In genomic region chr7:113059967-113060284, GRCm38 (mm10) we compare ENCODE assay signal across 12 mouse cellular contexts.
A peak's percentile ranks its signal among the peaks of the same experiment; 100 is the strongest.
DNase-seq lines count a peak whose midpoint lies in the region; ATAC-seq and TF ChIP-seq lines count a peak whose summit lies in the region.
"Had no signal": no experiment of that assay in that cellular context is flagged by ENCODE, and none has a peak within 500 bp of the region (broad histone marks: within the 10 kb centered on the region; RNA-seq: fewer than 3 reads in every experiment).

No protein-coding gene starts in this region.

- H3K27me3 ChIP-seq in embryonic facial prominence, embryonic 12.5 days, result no peaks in the 10 kb centered on the region
- H3K27me3 ChIP-seq in embryonic facial prominence, embryonic 10.5 days (replicated peaks; ENCODE audit: low read depth, poor library complexity, severe bottlenecking), result peaks cover 10% of the 10 kb centered on the region; the same call in 1 of the 2 replicates
- no peaks in the 10 kb centered on the region for H3K27me3 ChIP-seq in lung, embryonic 14.5 days (ENCODE audit: insufficient read depth, low read length)
- H3K27me3 ChIP-seq in lung, postnatal 0 days (replicated peaks; ENCODE audit: insufficient read depth, low read length), result no peaks in the 10 kb centered on the region
- no peaks in the 10 kb centered on the region; the same call in 1 of the 2 replicates for H3K27me3 ChIP-seq in heart, embryonic 16.5 days (ENCODE audit: control insufficient read depth, insufficient read depth, low read length)
- no peaks in the 10 kb centered on the region for H3K27me3 ChIP-seq in stomach, embryonic 16.5 days (ENCODE audit: control insufficient read depth, insufficient read depth, low read length)

- no peak for DNase-seq in embryonic facial prominence, embryonic 10.5 days (ENCODE audit: low spot score)
- no peak for DNase-seq in lung, embryonic 14.5 days
- no peak for DNase-seq in lung, postnatal 0 days (ENCODE audit: low spot score)
- no peak for DNase-seq in left cerebral cortex, postnatal 4 days
- DNase-seq in liver, result no peak
- DNase-seq: cerebellum, adult 11-12 months; thymus, postnatal 14 days had no signal

- WGBS in embryonic facial prominence, embryonic 12.5 days, result 69% methylated on average over 5 of the region's 5 CpGs
- WGBS in embryonic facial prominence, embryonic 10.5 days, result 70% methylated on average over 5 of the region's 5 CpGs
- WGBS in lung, embryonic 14.5 days, result 29% methylated on average over 5 of the region's 5 CpGs
- WGBS in lung, postnatal 0 days, result 30% methylated on average over 5 of the region's 5 CpGs
- WGBS in heart, embryonic 16.5 days, result 49% methylated on average over 5 of the region's 5 CpGs
- 29% methylated on average over 5 of the region's 5 CpGs for WGBS in stomach, embryonic 16.5 days

- H3K9me3 ChIP-seq in embryonic facial prominence, embryonic 12.5 days, result no peaks in the 10 kb centered on the region
- H3K9me3 ChIP-seq in embryonic facial prominence, embryonic 10.5 days, result no peaks in the 10 kb centered on the region
- no peaks in the 10 kb centered on the region for H3K9me3 ChIP-seq in lung, embryonic 14.5 days (ENCODE audit: low read depth, low read length)
- no peaks in the 10 kb centered on the region for H3K9me3 ChIP-seq in lung, postnatal 0 days (ENCODE audit: low read length)
- H3K9me3 ChIP-seq in heart, embryonic 16.5 days (replicated peaks; ENCODE audit: control insufficient read depth, low read length), result no peaks in the 10 kb centered on the region
- no peaks in the 10 kb centered on the region for H3K9me3 ChIP-seq in stomach, embryonic 16.5 days (replicated peaks; ENCODE audit: control insufficient read depth, low read length)
- H3K9me3 ChIP-seq: midbrain, embryonic 10.5 days had no signal

- no peak for ATAC-seq in embryonic facial prominence, embryonic 12.5 days (ENCODE audit: insufficient number of reproducible peaks, insufficient read depth, low FRiP score, low TSS enrichment)
- ATAC-seq in lung, embryonic 14.5 days (ENCODE audit: insufficient read depth), result no peak
- ATAC-seq in lung, postnatal 0 days, result no peak
- peak; percentile 62; the same call in 1 of the 2 replicates for ATAC-seq in heart, embryonic 16.5 days (replicated peaks; ENCODE audit: extremely low read depth, insufficient read depth, low FRiP score)
- no peak for ATAC-seq in stomach, embryonic 16.5 days (ENCODE audit: insufficient read depth, low FRiP score)

- peaks cover 12% of the 10 kb centered on the region for H3K4me1 ChIP-seq in embryonic facial prominence, embryonic 12.5 days
- H3K4me1 ChIP-seq in embryonic facial prominence, embryonic 10.5 days, result peaks cover 17% of the 10 kb centered on the region
- peaks cover 18% of the 10 kb centered on the region for H3K4me1 ChIP-seq in lung, embryonic 14.5 days (ENCODE audit: insufficient read depth)
- H3K4me1 ChIP-seq in lung, postnatal 0 days (ENCODE audit: insufficient read depth, low read depth, low read length), result peaks cover 13% of the 10 kb centered on the region
- H3K4me1 ChIP-seq in heart, embryonic 16.5 days (ENCODE audit: control insufficient read depth, insufficient read depth, low read length), result peaks cover 25% of the 10 kb centered on the region
- peaks cover 14% of the 10 kb centered on the region for H3K4me1 ChIP-seq in stomach, embryonic 16.5 days (ENCODE audit: control insufficient read depth, insufficient read depth, low read length)

- 0 out of 2 replicates have a peak overlapping the region, but pooled peaks have one; percentile 8 for H3K27ac ChIP-seq in embryonic facial prominence, embryonic 12.5 days
- no peak overlapping the region for H3K27ac ChIP-seq in embryonic facial prominence, embryonic 10.5 days (replicated peaks)
- H3K27ac ChIP-seq in lung, embryonic 14.5 days (ENCODE audit: low read depth), result peak overlapping the region; percentile 78; the same call in 1 of the 2 replicates
- no peak overlapping the region for H3K27ac ChIP-seq in lung, postnatal 0 days (ENCODE audit: low read length)
- peak overlapping the region; percentile 81 for H3K27ac ChIP-seq in heart, embryonic 16.5 days (ENCODE audit: low read length)
- H3K27ac ChIP-seq in stomach, embryonic 16.5 days (ENCODE audit: low read length), result peak overlapping the region; percentile 71

- H3K9ac ChIP-seq in embryonic facial prominence, embryonic 12.5 days, result no peak overlapping the region
- H3K9ac ChIP-seq in lung, embryonic 14.5 days, result no peak overlapping the region
- no peak overlapping the region for H3K9ac ChIP-seq in lung, postnatal 0 days (replicated peaks; ENCODE audit: low read depth)
- no peak overlapping the region for H3K9ac ChIP-seq in heart, embryonic 16.5 days (ENCODE audit: low read length)
- H3K9ac ChIP-seq in stomach, embryonic 16.5 days (ENCODE audit: low read length), result no peak overlapping the region

- H3K4me2 ChIP-seq in embryonic facial prominence, embryonic 12.5 days (replicated peaks), result no peak overlapping the region
- no peak overlapping the region for H3K4me2 ChIP-seq in lung, embryonic 14.5 days
- H3K4me2 ChIP-seq in lung, postnatal 0 days (replicated peaks; ENCODE audit: low read depth, low read length), result no peak overlapping the region
- no peak overlapping the region for H3K4me2 ChIP-seq in heart, embryonic 16.5 days (ENCODE audit: low read depth, low read length)
- no peak overlapping the region for H3K4me2 ChIP-seq in stomach, embryonic 16.5 days (ENCODE audit: low read depth, low read length)

- no peak for TF ChIP-seq CTCF in lung, embryonic 14.5 days (IDR thresholded peaks at IDR 0.05; ENCODE audit: low read depth)
- no peak for TF ChIP-seq CTCF in lung, postnatal 0 days (IDR thresholded peaks at IDR 0.05)

- intact Hi-C loops in left cerebral cortex, postnatal 4 days (cut with DNase I), result no loop called here

- H3K36me3 ChIP-seq in embryonic facial prominence, embryonic 12.5 days, result no peaks in the 10 kb centered on the region
- H3K36me3 ChIP-seq in embryonic facial prominence, embryonic 10.5 days (replicated peaks), result no peaks in the 10 kb centered on the region
- H3K36me3 ChIP-seq in lung, embryonic 14.5 days (ENCODE audit: insufficient read depth), result no peaks in the 10 kb centered on the region
- H3K36me3 ChIP-seq in lung, postnatal 0 days (ENCODE audit: insufficient read depth, low read length), result no peaks in the 10 kb centered on the region
- no peaks in the 10 kb centered on the region for H3K36me3 ChIP-seq in heart, embryonic 16.5 days (ENCODE audit: control insufficient read depth, insufficient read depth)
- no peaks in the 10 kb centered on the region for H3K36me3 ChIP-seq in stomach, embryonic 16.5 days (ENCODE audit: control insufficient read depth, insufficient read depth, low read length)
- H3K36me3 ChIP-seq: G1E; midbrain, embryonic 10.5 days had no signal

- no peak overlapping the region for H3K4me3 ChIP-seq in embryonic facial prominence, embryonic 12.5 days
- no peak overlapping the region for H3K4me3 ChIP-seq in embryonic facial prominence, embryonic 10.5 days
- no peak overlapping the region for H3K4me3 ChIP-seq in lung, embryonic 14.5 days (ENCODE audit: low read depth, low read length)
- no peak overlapping the region for H3K4me3 ChIP-seq in lung, postnatal 0 days (ENCODE audit: low read depth, low read length)
- no peak overlapping the region for H3K4me3 ChIP-seq in heart, embryonic 16.5 days (ENCODE audit: low read length)
- H3K4me3 ChIP-seq in stomach, embryonic 16.5 days (replicated peaks; ENCODE audit: low read length), result no peak overlapping the region
- H3K4me3 ChIP-seq: midbrain, embryonic 10.5 days had no signal

- TF ChIP-seq EP300 in lung, postnatal 0 days (IDR thresholded peaks at IDR 0.05), result no peak

Comparison
In these comparisons a context has a peak if more than half of its experiments do, and no peak if none do; other contexts are left out.
1. H3K27ac ChIP-seq: peak in embryonic facial prominence, embryonic 12.5 days (single experiment), lung, embryonic 14.5 days (single experiment), heart, embryonic 16.5 days (single experiment) and stomach, embryonic 16.5 days (single experiment); none in embryonic facial prominence, embryonic 10.5 days (single experiment) and lung, postnatal 0 days (single experiment).